Mouse (Mus musculus): ENCODE measurements at regions not wholly inside any gene's neighbourhood (a gene's known extent, or its start where the extent isn't known, plus 50 kb on each side); places are given as distances from the start of the nearest gene placed in this dataset.

- no peak overlapping the region for H3K4me3 ChIP-seq (ENCODE audit: insufficient read depth, low read depth, low read length)
- no peaks in the 10 kb centered on the region for H3K4me1 ChIP-seq (ENCODE audit: control insufficient read depth, insufficient read depth, low read length)
- H3K27ac ChIP-seq (replicated peaks; ENCODE audit: insufficient read depth, low read depth, low read length), result no peak overlapping the region
- no peak for DNase-seq (ENCODE audit: extremely low read depth, low read depth, low spot score)
- no peak for TF ChIP-seq POLR2A (IDR thresholded peaks at IDR 0.05; ENCODE audit: extremely low read depth, insufficient read depth, low read length)
- no peak for TF ChIP-seq CTCF (IDR thresholded peaks at IDR 0.05; ENCODE audit: low read depth, low read length)
- no peaks in the 10 kb centered on the region for H3K79me2 ChIP-seq (ENCODE audit: control insufficient read depth, insufficient read depth, low read length)
- no peaks in the 10 kb centered on the region for H3K27me3 ChIP-seq (ENCODE audit: control insufficient read depth, insufficient read depth, low read length)
- WGBS, result 77% methylated on average over 3 of the region's 3 CpGs
- H3K9ac ChIP-seq (ENCODE audit: low read depth, low read length), result no peak overlapping the region
- no peaks in the 10 kb centered on the region for H3K36me3 ChIP-seq (ENCODE audit: control insufficient read depth, insufficient read depth, low read length)
These were observed 223.6 kb upstream of the Egfl6 start for GRCm38 (mm10) chrX:166809165-166809564.

- TF ChIP-seq CTCF (IDR thresholded peaks at IDR 0.05; ENCODE audit: low read depth, low read length) (no peak), POLR2A (IDR thresholded peaks at IDR 0.05; ENCODE audit: extremely low read depth, insufficient read depth, low read length) (no peak)
- no peak overlapping the region for H3K27ac ChIP-seq (replicated peaks; ENCODE audit: insufficient read depth, low read depth, low read length)
- H3K36me3 ChIP-seq (ENCODE audit: control insufficient read depth, insufficient read depth, low read length), result no peaks in the 10 kb centered on the region
- no peak overlapping the region for H3K4me3 ChIP-seq (ENCODE audit: insufficient read depth, low read depth, low read length)
- 91% methylated on average over 5 of the region's 5 CpGs for WGBS
- H3K9ac ChIP-seq (ENCODE audit: low read depth, low read length), result no peak overlapping the region
- no peaks in the 10 kb centered on the region for H3K27me3 ChIP-seq (ENCODE audit: control insufficient read depth, insufficient read depth, low read length)
- no peaks in the 10 kb centered on the region for H3K79me2 ChIP-seq (ENCODE audit: control insufficient read depth, insufficient read depth, low read length)
- DNase-seq (ENCODE audit: extremely low read depth, low read depth, low spot score), result no peak
- no peaks in the 10 kb centered on the region for H3K4me1 ChIP-seq (ENCODE audit: control insufficient read depth, insufficient read depth, low read length)
These were observed 222.7 kb upstream of the Egfl6 start for GRCm38 (mm10) chrX:166808207-166808606.

- Histone ChIP-seq H3K27ac (replicated peaks; ENCODE audit: insufficient read depth, low read depth, low read length) (no peak overlapping the region), H3K4me3 (ENCODE audit: insufficient read depth, low read depth, low read length) (no peak overlapping the region), H3K36me3 (ENCODE audit: control insufficient read depth, insufficient read depth, low read length) (no peaks in the 10 kb centered on the region), H3K4me1 (ENCODE audit: control insufficient read depth, insufficient read depth, low read length) (no peaks in the 10 kb centered on the region), H3K27me3 (ENCODE audit: control insufficient read depth, insufficient read depth, low read length) (no peaks in the 10 kb centered on the region), H3K79me2 (ENCODE audit: control insufficient read depth, insufficient read depth, low read length) (no peaks in the 10 kb centered on the region), H3K9ac (ENCODE audit: low read depth, low read length) (no peak overlapping the region)
- 86% methylated on average over 1 of the region's 1 CpGs for WGBS
- TF ChIP-seq CTCF (IDR thresholded peaks at IDR 0.05; ENCODE audit: low read depth, low read length) (no peak), POLR2A (IDR thresholded peaks at IDR 0.05; ENCODE audit: extremely low read depth, insufficient read depth, low read length) (no peak)
- no peak for DNase-seq (ENCODE audit: extremely low read depth, low read depth, low spot score)
These were observed 220.4 kb upstream of the Egfl6 start for GRCm38 (mm10) chrX:166805957-166806356.

- no peaks in the 10 kb centered on the region for H3K36me3 ChIP-seq (ENCODE audit: control insufficient read depth, insufficient read depth, low read length)
- no peak overlapping the region for H3K27ac ChIP-seq (replicated peaks; ENCODE audit: insufficient read depth, low read depth, low read length)
- no peaks in the 10 kb centered on the region for H3K27me3 ChIP-seq (ENCODE audit: control insufficient read depth, insufficient read depth, low read length)
- no peaks in the 10 kb centered on the region for H3K79me2 ChIP-seq (ENCODE audit: control insufficient read depth, insufficient read depth, low read length)
- TF ChIP-seq CTCF (IDR thresholded peaks at IDR 0.05; ENCODE audit: low read depth, low read length) (no peak), POLR2A (IDR thresholded peaks at IDR 0.05; ENCODE audit: extremely low read depth, insufficient read depth, low read length) (no peak)
- no peak for DNase-seq (ENCODE audit: extremely low read depth, low read depth, low spot score)
- no peak overlapping the region for H3K9ac ChIP-seq (ENCODE audit: low read depth, low read length)
- no peaks in the 10 kb centered on the region for H3K4me1 ChIP-seq (ENCODE audit: control insufficient read depth, insufficient read depth, low read length)
- H3K4me3 ChIP-seq (ENCODE audit: insufficient read depth, low read depth, low read length), result no peak overlapping the region
- 83% methylated on average over 4 of the region's 4 CpGs for WGBS
These were observed 220.0 kb upstream of the Egfl6 start for GRCm38 (mm10) chrX:166805480-166805879.

- H3K4me3 ChIP-seq (ENCODE audit: insufficient read depth, low read depth, low read length), result no peak overlapping the region
- H3K79me2 ChIP-seq (ENCODE audit: control insufficient read depth, insufficient read depth, low read length), result no peaks in the 10 kb centered on the region
- no peaks in the 10 kb centered on the region for H3K27me3 ChIP-seq (ENCODE audit: control insufficient read depth, insufficient read depth, low read length)
- no peak overlapping the region for H3K27ac ChIP-seq (replicated peaks; ENCODE audit: insufficient read depth, low read depth, low read length)
- H3K9ac ChIP-seq (ENCODE audit: low read depth, low read length), result no peak overlapping the region
- 53% methylated on average over 6 of the region's 6 CpGs for WGBS
- no peaks in the 10 kb centered on the region for H3K4me1 ChIP-seq (ENCODE audit: control insufficient read depth, insufficient read depth, low read length)
- TF ChIP-seq POLR2A (IDR thresholded peaks at IDR 0.05; ENCODE audit: extremely low read depth, insufficient read depth, low read length) (no peak), CTCF (IDR thresholded peaks at IDR 0.05; ENCODE audit: low read depth, low read length) (no peak)
- H3K36me3 ChIP-seq (ENCODE audit: control insufficient read depth, insufficient read depth, low read length), result no peaks in the 10 kb centered on the region
- no peak for DNase-seq (ENCODE audit: extremely low read depth, low read depth, low spot score)
These were observed 217.7 kb upstream of the Egfl6 start for GRCm38 (mm10) chrX:166803246-166803645.

- Histone ChIP-seq H3K27ac (replicated peaks; ENCODE audit: insufficient read depth, low read depth, low read length) (no peak overlapping the region), H3K79me2 (ENCODE audit: control insufficient read depth, insufficient read depth, low read length) (no peaks in the 10 kb centered on the region), H3K36me3 (ENCODE audit: control insufficient read depth, insufficient read depth, low read length) (no peaks in the 10 kb centered on the region), H3K9ac (ENCODE audit: low read depth, low read length) (no peak overlapping the region), H3K4me1 (ENCODE audit: control insufficient read depth, insufficient read depth, low read length) (no peaks in the 10 kb centered on the region), H3K27me3 (ENCODE audit: control insufficient read depth, insufficient read depth, low read length) (no peaks in the 10 kb centered on the region), H3K4me3 (ENCODE audit: insufficient read depth, low read depth, low read length) (no peak overlapping the region)
- no peak for DNase-seq (ENCODE audit: extremely low read depth, low read depth, low spot score)
- WGBS, result 96% methylated on average over 2 of the region's 2 CpGs
- TF ChIP-seq CTCF (IDR thresholded peaks at IDR 0.05; ENCODE audit: low read depth, low read length), result no peak
- no peak for TF ChIP-seq POLR2A (IDR thresholded peaks at IDR 0.05; ENCODE audit: extremely low read depth, insufficient read depth, low read length)
These were observed 215.5 kb upstream of the Egfl6 start for GRCm38 (mm10) chrX:166801017-166801416.
